Mouse (Mus musculus) kidney, embryonic 15.5 days (tissue): ENCODE data around the gene T. TPM values are rescaled to one million over a fixed set of nuclear protein-coding genes. Genes with fewer than 3 reads are reported as not detected.
A peak's percentile ranks its signal among the peaks of the same experiment; 100 is the strongest.

Source experiments
- ATAC-seq: fragments of 200-750 bp; cut with Nextera tagmentation; replicated peaks from 2 replicates; pipeline ENCODE4 v1.8.0; 2017; ENCODE audit warnings: moderate TSS enrichment; ENCODE audit not compliant: low FRiP score
- H3K27ac ChIP-seq: fragments of 300-500 bp; sonication (generic); 2 replicates; pipeline ENCODE4 v1.5.1; 2015; ENCODE audit warnings: mild to moderate bottlenecking, inconsistent platforms
- H3K27me3 ChIP-seq: fragments of 300-500 bp; sonication (generic); 2 replicates; pipeline ENCODE4 v1.6.1; 2015; ENCODE audit warnings: inconsistent platforms
- H3K36me3 ChIP-seq: fragments of 300-500 bp; sonication (generic); 2 replicates; pipeline ENCODE4 v1.6.1; 2015; ENCODE audit warnings: inconsistent platforms
- H3K4me1 ChIP-seq: fragments of 300-500 bp; sonication (generic); 2 replicates; pipeline ENCODE4 v1.6.1; 2015; ENCODE audit warnings: inconsistent platforms
- H3K4me2 ChIP-seq: fragments of 300-500 bp; sonication (generic); 2 replicates; pipeline ENCODE4 v1.6.1; 2015; ENCODE audit warnings: moderate library complexity, mild to moderate bottlenecking, inconsistent platforms
- H3K4me3 ChIP-seq: fragments of 300-500 bp; sonication (generic); replicated peaks from 2 replicates; pipeline ENCODE4 v1.5.1; 2015; ENCODE audit warnings: mild to moderate bottlenecking, inconsistent platforms
- H3K9ac ChIP-seq: fragments of 300-500 bp; sonication (generic); 2 replicates; pipeline ENCODE4 v1.6.1; 2015; ENCODE audit warnings: mild to moderate bottlenecking, inconsistent platforms
- H3K9me3 ChIP-seq: fragments of 300-500 bp; sonication (generic); replicated peaks from 2 replicates; pipeline ENCODE4 v1.6.1; 2016; ENCODE audit warnings: inconsistent platforms
- WGBS: fragments of 180-500 bp; shearing (Covaris S2); methylation state at CpG from one replicate; pipeline ENCODE4 v1.1.7; 2015; ENCODE audit warnings: mixed read lengths; 5-methylcytosine and 5-hydroxymethylcytosine counted together
- polyA plus RNA-seq: library from polyadenylated mRNA; unstranded; fragments of >200 nt; fragmentation: Nextera tagmentation; extraction: Ambion mirVana; gene quantifications from 2 replicates; pipeline ENCODE4 v1.2.1, GENCODE M21; 2015

The T gene
- polyA plus RNA-seq, 1 experiment from 2014 or later, result 0.42 TPM

- 7% methylated on average over 16 of the region's 16 CpGs for WGBS
- Histone ChIP-seq H3K9me3 (no peaks in the 10 kb centered on the region), H3K9ac (no peak overlapping the region), H3K27ac (no peak overlapping the region), H3K4me2 (peak overlapping the region; percentile 5; the same call in 1 of the 2 replicates), H3K27me3 (peaks cover 8% of the 10 kb centered on the region), H3K36me3 (no peaks in the 10 kb centered on the region), H3K4me1 (peaks cover 24% of the 10 kb centered on the region), H3K4me3 (no peak overlapping the region)
- peak; percentile 40 for ATAC-seq
Observed at GRCm38 (mm10) chr17:8408589-8409295, 25.5 kb upstream of the T start.

DNA sequence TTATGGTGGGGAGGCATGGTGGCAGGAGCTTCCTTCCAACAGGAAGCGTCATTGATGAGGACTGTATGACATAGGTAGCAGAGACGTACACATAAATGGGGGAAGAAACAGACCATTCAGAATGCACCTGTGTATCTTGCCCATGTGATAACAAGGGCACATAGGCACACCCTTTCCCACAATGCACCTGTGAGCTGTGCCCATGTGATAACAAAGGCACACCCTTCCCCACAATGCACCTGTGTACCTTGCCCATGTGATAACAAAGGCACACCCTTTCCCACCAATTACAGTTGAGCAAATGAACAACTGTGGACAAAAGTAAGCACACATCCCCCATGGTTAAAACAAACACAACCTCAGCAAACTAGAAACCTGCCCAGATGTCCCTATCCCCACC is 23.9 kb upstream of the T start:
- 78% methylated on average over 2 of the region's 2 CpGs for WGBS
- H3K4me2 ChIP-seq, result no peak overlapping the region
- H3K4me1 ChIP-seq, result peaks cover 34% of the 10 kb centered on the region
- H3K9me3 ChIP-seq, result no peaks in the 10 kb centered on the region
- no peak overlapping the region for H3K4me3 ChIP-seq
- H3K27me3 ChIP-seq, result peaks cover 12% of the 10 kb centered on the region
- H3K9ac ChIP-seq, result no peak overlapping the region
- H3K36me3 ChIP-seq, result no peaks in the 10 kb centered on the region
- no peak for ATAC-seq
- H3K27ac ChIP-seq, result no peak overlapping the region

- peaks cover 28% of the 10 kb centered on the region for H3K4me1 ChIP-seq
- H3K27ac ChIP-seq, result no peak overlapping the region
- no peaks in the 10 kb centered on the region for H3K9me3 ChIP-seq
- H3K9ac ChIP-seq, result no peak overlapping the region
- H3K36me3 ChIP-seq, result no peaks in the 10 kb centered on the region
- peaks cover 12% of the 10 kb centered on the region for H3K27me3 ChIP-seq
- no peak overlapping the region for H3K4me2 ChIP-seq
- 61% methylated on average over 5 of the region's 5 CpGs for WGBS
- ATAC-seq, result peak; percentile 62
- H3K4me3 ChIP-seq, result no peak overlapping the region
Observed at GRCm38 (mm10) chr17:8413656-8414055, 20.6 kb upstream of the T start.

DNA sequence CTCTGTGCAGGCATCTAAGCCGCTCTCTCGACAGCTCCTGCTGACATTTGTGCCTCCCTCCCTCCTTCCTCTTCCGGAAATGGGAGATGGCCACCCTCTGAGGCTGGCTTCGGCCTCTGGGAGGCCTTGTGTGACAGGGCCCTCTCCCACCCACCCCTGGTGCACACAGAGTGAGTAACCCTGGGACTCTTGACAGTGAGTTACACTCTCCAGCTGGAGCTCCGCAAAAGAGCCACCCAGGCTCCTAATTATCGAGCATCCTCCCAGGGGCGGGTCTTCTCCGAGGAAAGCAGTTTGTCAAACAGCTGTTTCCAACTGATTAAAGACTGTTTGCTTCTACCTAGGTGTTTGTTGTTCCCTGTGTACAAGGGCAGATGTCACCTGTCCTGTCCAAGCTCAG is 18.7 kb upstream of the T start:
- WGBS, result 8% methylated on average over 8 of the region's 8 CpGs
- no peak overlapping the region for H3K4me3 ChIP-seq
- peaks cover 23% of the 10 kb centered on the region for H3K4me1 ChIP-seq
- no peak overlapping the region for H3K4me2 ChIP-seq
- no peak overlapping the region for H3K9ac ChIP-seq
- H3K9me3 ChIP-seq, result no peaks in the 10 kb centered on the region
- ATAC-seq, result peak; percentile 86
- H3K27me3 ChIP-seq, result peaks cover 12% of the 10 kb centered on the region
- no peaks in the 10 kb centered on the region for H3K36me3 ChIP-seq
- no peak overlapping the region for H3K27ac ChIP-seq

DNA sequence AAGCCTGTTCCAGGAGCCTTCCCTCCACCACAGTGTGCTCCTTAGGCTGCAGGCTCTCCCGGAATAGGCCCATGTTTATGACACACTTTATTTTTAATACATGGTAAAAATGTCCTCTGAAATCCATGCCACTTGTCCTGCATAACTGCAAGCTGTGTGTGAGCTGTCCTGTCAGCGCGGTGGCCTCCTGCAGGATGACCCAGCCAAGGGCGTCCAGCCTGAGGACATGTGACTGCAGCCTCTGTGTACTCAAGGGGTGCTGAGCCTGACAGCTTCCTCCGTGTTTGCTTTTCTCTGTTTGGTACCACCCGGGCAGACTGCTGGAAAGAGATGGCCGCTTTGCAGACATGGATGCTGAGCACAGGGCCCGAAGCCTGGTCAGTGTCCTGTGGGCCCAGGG is 17.4 kb upstream of the T start:
- no peak overlapping the region for H3K4me2 ChIP-seq
- H3K27me3 ChIP-seq, result peaks cover 12% of the 10 kb centered on the region
- WGBS, result 56% methylated on average over 8 of the region's 8 CpGs
- no peaks in the 10 kb centered on the region for H3K36me3 ChIP-seq
- ATAC-seq, result no peak
- no peak overlapping the region for H3K27ac ChIP-seq
- no peak overlapping the region for H3K9ac ChIP-seq
- peaks cover 23% of the 10 kb centered on the region for H3K4me1 ChIP-seq
- no peak overlapping the region for H3K4me3 ChIP-seq
- H3K9me3 ChIP-seq, result no peaks in the 10 kb centered on the region

DNA sequence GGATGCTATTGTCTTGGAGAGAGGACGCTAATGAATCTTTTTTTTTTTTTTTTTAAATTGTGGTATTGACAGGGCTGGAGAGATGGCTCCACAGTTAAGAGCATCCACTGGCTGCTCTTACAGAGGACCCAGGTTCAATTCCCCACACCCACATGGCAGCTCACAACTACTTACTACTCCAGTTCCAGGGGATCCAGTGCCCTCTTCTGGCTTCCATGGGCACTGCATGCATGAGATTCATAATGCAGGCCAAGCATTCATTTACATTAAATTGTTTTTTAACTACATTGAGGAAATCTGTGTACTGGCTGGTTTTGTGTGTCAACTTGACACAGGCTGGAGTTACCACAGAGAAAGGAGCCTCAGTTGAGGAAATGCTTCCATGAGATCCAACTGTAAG is 13.5 kb upstream of the T start:
- no peak for ATAC-seq
- no peak overlapping the region for H3K4me2 ChIP-seq
- H3K27me3 ChIP-seq, result 0 out of 2 replicates have a peak, but pooled peaks cover 2% of the 10 kb centered on the region
- peaks cover 5% of the 10 kb centered on the region for H3K4me1 ChIP-seq
- WGBS, result 53% methylated on average over 1 of the region's 1 CpGs
- no peaks in the 10 kb centered on the region for H3K9me3 ChIP-seq
- no peak overlapping the region for H3K9ac ChIP-seq
- H3K4me3 ChIP-seq, result no peak overlapping the region
- no peaks in the 10 kb centered on the region for H3K36me3 ChIP-seq
- no peak overlapping the region for H3K27ac ChIP-seq

DNA sequence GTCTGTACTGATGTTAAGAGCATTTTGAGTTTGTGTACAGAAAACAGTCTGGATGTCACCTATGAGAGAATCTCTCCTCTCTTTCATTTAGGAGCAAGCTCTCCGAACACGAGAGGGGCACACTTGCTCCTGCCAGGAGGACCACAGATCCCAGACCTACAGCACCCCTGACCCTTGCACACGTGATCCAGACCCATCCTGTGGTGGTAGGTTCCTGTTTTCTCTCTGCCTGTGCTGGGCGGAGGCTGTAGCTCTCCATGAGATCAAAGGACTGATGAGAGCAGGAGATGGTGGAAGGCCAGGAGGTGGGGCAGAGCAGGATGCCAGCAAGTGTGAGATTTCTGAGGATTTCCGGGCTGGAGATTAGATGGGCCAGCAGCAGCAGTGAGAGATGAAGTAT is 12.7 kb upstream of the T start:
- no peak for ATAC-seq

DNA sequence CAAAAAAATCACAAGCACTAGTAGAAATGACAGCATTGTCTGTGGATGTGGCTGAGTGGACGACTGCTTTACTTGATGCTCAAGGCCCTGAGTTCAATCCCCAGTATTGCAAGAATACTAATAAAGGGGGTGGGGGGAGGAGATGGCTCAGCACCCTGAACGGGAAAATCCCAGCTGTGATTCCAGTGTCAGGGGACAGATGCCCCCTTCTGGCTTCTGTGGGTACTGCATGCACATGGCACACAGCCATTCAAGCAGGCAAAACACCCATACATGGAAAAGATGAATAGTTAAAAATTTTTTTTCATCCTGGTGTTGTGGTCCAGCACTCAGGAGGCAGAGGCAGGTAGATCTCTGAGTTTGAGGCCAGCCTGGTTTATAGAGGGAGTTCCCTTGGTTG is 10.9 kb upstream of the T start:
- H3K4me1 ChIP-seq, result 0 out of 2 replicates have a peak, but pooled peaks cover 2% of the 10 kb centered on the region
- no peaks in the 10 kb centered on the region for H3K9me3 ChIP-seq
- H3K4me2 ChIP-seq, result no peak overlapping the region
- no peak overlapping the region for H3K27ac ChIP-seq
- H3K9ac ChIP-seq, result no peak overlapping the region
- no peak for ATAC-seq
- no peak overlapping the region for H3K4me3 ChIP-seq
- H3K27me3 ChIP-seq, result peaks cover 16% of the 10 kb centered on the region
- WGBS, result 61% methylated on average over 2 of the region's 2 CpGs
- no peaks in the 10 kb centered on the region for H3K36me3 ChIP-seq

More for the DNA sequence above, 12.7 kb upstream of the T start:
- no peak overlapping the region for H3K4me3 ChIP-seq
- H3K27me3 ChIP-seq, result 0 out of 2 replicates have a peak, but pooled peaks cover 2% of the 10 kb centered on the region
- H3K27ac ChIP-seq, result no peak overlapping the region
- no peak overlapping the region for H3K9ac ChIP-seq
- H3K4me1 ChIP-seq, result 0 out of 2 replicates have a peak, but pooled peaks cover 2% of the 10 kb centered on the region
- H3K36me3 ChIP-seq, result no peaks in the 10 kb centered on the region
- no peaks in the 10 kb centered on the region for H3K9me3 ChIP-seq
- H3K4me2 ChIP-seq, result no peak overlapping the region
- WGBS, result 25% methylated on average over 5 of the region's 5 CpGs

DNA sequence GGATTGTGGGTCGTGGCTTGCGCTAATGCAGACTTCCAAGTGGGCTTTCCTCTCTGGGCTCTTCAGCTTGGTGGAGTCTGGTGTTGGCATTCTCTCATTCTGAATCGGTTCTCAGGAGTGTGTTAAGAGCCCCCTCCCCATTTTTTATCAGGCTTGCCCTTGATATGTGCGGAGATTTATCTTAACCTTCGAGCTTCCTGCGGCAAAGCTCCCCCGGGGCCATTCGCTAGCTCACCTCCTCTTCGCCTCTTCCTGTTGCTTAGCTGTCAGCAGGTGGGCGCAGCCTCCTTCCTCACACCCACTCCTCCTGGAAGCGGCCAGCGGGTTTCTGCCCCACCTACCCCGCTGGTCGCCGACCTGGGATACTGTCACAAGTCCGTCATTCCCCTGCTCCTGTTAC is 4.8 kb upstream of the T start:
- Histone ChIP-seq H3K27ac (no peak overlapping the region), H3K4me3 (no peak overlapping the region), H3K9me3 (no peaks in the 10 kb centered on the region), H3K4me1 (peaks cover 29% of the 10 kb centered on the region), H3K4me2 (no peak overlapping the region), H3K9ac (no peak overlapping the region), H3K27me3 (peaks cover 75% of the 10 kb centered on the region), H3K36me3 (no peaks in the 10 kb centered on the region)
- no peak for ATAC-seq
- 2% methylated on average over 16 of the region's 16 CpGs for WGBS

DNA sequence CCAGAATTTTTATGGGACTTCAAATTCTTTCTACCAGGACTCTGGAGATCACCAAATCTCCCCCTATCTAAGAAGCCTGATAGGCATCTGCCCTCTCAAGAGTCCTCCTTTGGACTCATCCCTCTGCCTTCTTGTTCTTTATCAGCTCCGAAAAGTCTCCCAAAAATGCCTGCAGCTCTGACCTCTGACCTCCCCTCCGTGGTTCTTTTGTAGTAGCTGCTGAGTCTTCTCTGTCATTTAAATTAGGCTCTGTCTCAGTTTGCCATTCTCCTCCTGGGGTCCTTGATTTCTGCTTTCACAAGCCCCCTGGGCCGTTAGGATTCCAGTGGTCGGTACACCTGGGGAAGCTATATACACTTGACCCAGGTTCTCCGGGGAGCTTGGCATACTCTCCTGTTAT is 4.3 kb upstream of the T start:
- H3K36me3 ChIP-seq, result no peaks in the 10 kb centered on the region
- H3K4me3 ChIP-seq, result no peak overlapping the region
- no peak overlapping the region for H3K4me2 ChIP-seq
- 6% methylated on average over 5 of the region's 5 CpGs for WGBS
- H3K9ac ChIP-seq, result no peak overlapping the region
- no peak overlapping the region for H3K27ac ChIP-seq
- peaks cover 33% of the 10 kb centered on the region for H3K4me1 ChIP-seq
- ATAC-seq, result no peak
- no peaks in the 10 kb centered on the region for H3K9me3 ChIP-seq
- peaks cover 80% of the 10 kb centered on the region for H3K27me3 ChIP-seq

GRCm38 (mm10) chr17:8432179-8432800 is 1.9 kb upstream of the T start:
- no peak for ATAC-seq
- Histone ChIP-seq H3K4me3 (peak overlapping the region; percentile 36), H3K9me3 (no peaks in the 10 kb centered on the region), H3K27me3 (peaks cover 100% of the 10 kb centered on the region), H3K9ac (no peak overlapping the region), H3K4me2 (peak overlapping the region; percentile 60), H3K36me3 (no peaks in the 10 kb centered on the region), H3K27ac (no peak overlapping the region), H3K4me1 (peaks cover 33% of the 10 kb centered on the region)
- under 1% methylated on average over 17 of the region's 17 CpGs for WGBS

DNA sequence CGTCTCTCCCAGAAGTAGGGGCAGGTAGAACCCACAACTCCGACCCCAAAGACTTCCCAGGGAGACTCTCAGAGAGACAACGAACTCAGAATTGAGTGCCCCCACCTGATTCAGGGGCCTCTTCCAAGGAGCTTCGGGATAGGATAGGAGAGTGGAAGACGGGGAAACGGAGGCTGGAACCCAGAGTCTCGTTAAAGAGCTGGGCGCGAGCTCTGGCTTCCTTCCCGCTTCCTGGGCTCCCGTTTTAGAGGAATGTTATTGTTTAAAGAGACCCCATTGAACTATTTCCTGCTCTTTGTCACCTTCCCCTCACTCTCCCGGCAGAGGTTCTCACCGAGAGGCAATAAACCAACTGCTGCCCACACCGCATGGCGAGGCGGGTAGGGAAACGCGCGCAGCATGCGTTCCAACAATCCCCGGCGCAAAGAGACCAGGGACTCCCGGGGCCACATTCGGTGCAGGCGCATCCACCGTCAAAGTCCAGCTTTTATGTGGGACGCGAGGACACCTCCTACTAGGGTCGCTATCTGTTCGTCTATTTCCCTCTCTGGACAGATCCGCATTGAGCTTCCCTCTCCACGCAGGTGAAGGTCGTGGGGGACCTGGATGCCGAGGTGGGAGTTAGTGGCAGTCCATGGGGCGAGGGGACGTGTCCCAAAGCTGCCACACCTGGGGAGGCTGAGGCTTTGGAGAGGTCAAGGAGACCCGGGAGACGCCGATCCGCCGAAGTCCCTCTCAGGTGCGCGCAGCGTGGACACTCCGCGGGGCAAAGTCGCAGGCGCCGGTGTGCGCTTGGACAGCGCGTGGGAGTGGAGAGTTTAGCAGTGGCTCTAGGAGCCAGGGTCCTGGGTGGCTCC is 874 bp upstream of the T start:
- H3K27me3 ChIP-seq, result peaks cover 100% of the 10 kb centered on the region
- under 1% methylated on average over 52 of the region's 52 CpGs for WGBS
- no peaks in the 10 kb centered on the region for H3K36me3 ChIP-seq
- no peaks in the 10 kb centered on the region for H3K9me3 ChIP-seq
- H3K9ac ChIP-seq, result no peak overlapping the region
- peak overlapping the region; percentile 36 for H3K4me3 ChIP-seq
- ATAC-seq, result no peak
- H3K27ac ChIP-seq, result no peak overlapping the region
- H3K4me1 ChIP-seq, result peaks cover 33% of the 10 kb centered on the region
- peak overlapping the region; percentile 60 for H3K4me2 ChIP-seq
